Mouse (Mus musculus): ENCODE measurements around the gene Tead1. TPM values are rescaled to one million over a fixed set of nuclear protein-coding genes. Genes with fewer than 3 reads are reported as not detected.
"Not testable (repeated sequence)": the region's sequence is repeated elsewhere in the genome, so short reads cannot be mapped to it uniquely, and the experiment has no call there.

Gene Tead1
- total RNA-seq, 2 experiments from 2014 or later: 181 to 186 TPM

DNA sequence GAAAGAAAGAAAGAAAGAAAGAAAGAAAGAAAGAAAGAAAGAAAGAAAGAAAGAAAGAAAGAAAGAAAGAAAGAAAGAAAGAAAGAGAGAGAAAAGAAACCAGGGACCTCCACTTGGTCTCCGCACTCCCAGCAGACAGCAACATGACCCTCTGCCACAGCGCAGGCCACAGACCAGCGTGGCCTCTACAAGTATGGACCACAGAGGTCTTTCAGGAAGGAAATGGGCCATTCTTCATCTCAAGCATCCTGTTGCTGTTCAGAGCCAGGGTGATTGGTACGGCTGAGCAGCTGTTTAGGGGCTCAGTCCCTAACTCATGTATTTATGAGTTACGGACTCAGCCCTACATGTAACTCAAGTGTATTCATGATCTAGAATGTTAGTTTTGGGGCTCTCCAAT, 256.8 kb downstream of the Tead1 start:
- DNase-seq (ENCODE audit: low spot score); intact Hi-C loops (cut with DNase I): not testable (repeated sequence)

DNA sequence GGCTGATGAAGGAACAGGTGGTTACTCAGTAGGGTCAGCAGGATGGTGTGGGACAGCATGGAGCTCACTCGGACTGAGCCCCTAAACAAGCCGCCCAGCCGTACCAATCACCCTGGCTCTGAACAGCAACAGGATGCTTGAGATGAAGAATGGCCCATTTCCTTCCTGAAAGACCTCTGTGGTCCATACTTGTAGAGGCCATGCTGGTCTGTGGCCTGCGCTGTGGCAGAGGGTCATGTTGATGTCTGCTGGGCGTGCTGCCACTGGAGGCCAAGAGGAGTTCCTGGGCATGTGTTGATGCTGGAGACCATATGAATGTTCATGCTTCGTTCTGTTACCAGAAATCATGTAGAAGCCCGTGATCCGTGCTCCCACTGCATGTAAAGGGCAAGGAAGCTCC, 258.0 kb downstream of the Tead1 start:
- DNase-seq (ENCODE audit: low spot score): no peak
- intact Hi-C loops (cut with DNase I): no loop called here

GRCm38 (mm10) chr7:112938959-112939358, 259.8 kb downstream of the Tead1 start:
- no peak for DNase-seq (ENCODE audit: low spot score)
- intact Hi-C loops (cut with DNase I): no loop called here

DNA sequence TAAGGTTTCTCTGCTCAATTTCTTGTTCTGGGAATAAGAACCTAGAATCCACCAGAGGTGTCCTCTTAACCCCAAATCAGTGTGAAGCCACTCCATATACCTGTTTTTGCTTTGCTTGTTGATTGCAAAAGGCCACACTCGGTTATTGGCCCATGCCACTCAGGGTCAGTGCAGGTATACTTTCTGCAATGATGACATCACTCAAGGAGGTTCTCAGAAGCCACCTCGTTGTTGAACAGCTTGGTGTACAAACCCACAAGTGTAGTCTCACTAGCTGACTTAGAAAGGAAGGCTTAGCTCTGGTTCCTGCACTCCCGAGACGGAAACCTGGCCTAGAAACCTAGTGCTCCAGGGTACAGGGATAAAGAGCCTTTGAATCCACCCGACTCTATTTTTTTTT, 263.4 kb downstream of the Tead1 start:
- no peak for DNase-seq (ENCODE audit: low spot score)
- intact Hi-C loops (cut with DNase I): no loop called here

GRCm38 (mm10) chr7:112943056-112943455, 263.9 kb downstream of the Tead1 start:
- intact Hi-C loops (cut with DNase I): no loop called here

GRCm38 (mm10) chr7:112946706-112947105, 267.6 kb downstream of the Tead1 start:
- DNase-seq (ENCODE audit: low spot score): no peak
- intact Hi-C loops (cut with DNase I): no loop called here

More at GRCm38 (mm10) chr7:112943056-112943455, 263.9 kb downstream of the Tead1 start:
- no peak for DNase-seq (ENCODE audit: low spot score)

DNA sequence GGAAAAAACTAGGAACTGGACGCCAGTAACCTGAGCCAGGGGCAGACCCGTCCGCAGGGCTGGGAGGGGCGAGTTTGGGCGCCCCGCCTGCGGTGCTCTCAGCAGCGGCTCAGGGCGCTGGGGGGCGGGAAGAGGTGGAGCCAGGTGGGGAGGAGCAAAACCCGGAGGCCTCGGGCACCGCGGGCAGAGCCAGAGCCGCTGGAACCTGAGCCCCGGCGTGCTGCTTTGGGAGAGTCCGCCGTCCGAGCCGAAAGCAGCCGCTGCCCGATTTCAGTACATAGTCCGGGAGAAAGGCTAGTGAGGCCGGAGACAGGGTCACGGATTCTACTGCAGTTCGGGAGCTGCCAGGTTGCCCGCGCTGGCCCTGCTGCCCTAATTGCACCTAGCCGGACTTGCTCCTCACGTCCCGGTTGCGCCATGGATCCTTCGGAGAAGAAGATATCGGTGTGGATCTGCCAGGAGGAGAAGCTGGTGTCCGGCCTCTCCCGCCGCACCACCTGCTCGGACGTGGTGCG, 274.7 kb downstream of the Tead1 start, which contains the start of gene Rassf10:
Gene Rassf10, plus strand, starts transcription at position 186 of the 515 bp plus-strand sequence.
- intact Hi-C loops (cut with DNase I): no loop called here

DNA sequence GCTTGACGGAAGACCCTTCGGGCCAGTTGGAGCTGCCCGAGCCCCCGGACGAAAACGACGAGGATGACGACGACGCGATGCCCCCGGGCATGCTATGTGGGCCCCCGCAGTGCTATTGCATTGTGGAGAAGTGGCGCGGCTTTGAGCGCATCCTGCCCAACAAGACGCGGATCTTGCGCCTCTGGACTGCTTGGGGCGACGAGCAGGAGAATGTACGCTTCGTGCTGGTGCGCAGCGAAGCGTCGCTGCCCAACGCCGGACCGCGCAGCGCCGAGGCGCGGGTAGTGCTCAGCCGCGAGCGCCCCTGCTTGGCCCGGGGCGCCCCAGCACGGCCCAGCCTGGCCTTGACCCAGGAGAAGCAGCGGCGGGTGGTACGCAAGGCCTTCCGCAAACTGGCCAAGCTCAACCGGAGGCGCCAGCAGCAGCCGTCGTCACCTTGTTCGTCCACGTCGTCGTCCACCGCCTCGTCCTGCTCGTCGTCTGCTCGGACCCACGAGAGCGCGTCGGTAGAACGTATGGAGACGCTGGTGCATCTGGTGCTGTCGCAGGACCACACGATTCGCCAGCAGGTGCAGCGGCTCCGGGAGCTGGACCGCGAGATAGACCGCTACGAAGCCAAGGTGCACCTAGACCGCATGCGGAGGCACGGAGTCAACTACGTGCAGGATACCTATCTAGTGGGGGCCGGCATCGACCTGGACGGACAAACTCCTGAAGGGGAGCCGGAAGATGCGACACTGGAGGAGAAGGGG, 275.4 kb downstream of the Tead1 start:
- intact Hi-C loops (cut with DNase I): loop anchor here (5.0 kb wide), 2 partner anchors 68 to 108 kb away; no protein-coding TSS in a partner anchor
- no peak for DNase-seq (ENCODE audit: low spot score)

More for the DNA sequence above, 274.7 kb downstream of the Tead1 start, which contains the start of gene Rassf10:
- DNase-seq (ENCODE audit: low spot score): peak; percentile 80

DNA sequence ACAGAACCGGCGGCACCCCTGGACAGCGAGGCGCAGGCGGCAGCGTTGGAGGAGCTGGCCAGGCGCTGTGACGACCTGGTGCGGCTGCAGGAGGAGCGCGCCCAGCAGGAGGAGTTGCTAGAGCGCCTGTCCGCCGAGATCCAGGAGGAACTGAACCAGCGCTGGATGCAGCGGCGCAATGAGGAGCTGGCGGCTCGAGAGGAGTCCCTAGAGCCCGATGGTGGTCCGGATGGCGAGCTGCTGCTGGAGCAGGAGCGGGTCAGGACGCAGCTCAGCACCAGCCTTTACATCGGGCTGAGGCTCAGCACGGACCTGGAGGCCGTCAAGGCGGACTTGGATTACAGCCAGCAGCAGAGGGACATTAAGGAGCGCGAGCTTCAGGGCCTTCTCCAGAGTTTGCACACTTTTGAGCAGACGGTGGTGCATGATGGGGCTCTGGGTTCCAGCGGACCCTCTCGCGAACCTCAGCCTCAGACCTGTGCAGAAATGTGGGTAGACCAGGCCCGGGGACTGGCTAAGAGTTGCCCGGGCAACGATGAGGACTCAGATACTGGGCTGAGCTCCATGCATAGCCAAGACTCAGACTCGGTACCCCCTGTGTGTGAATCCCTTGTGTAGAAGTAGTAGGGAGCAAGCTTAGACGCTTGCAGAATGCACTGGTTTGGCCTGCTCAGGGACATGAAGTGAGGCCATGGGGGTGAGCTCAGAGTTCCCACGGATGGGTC, 276.1 kb downstream of the Tead1 start:
- intact Hi-C loops (cut with DNase I): loop anchor here (5.0 kb wide), 2 partner anchors 67 to 107 kb away; no protein-coding TSS in a partner anchor
- peak; percentile 10 for DNase-seq (ENCODE audit: low spot score)

DNA sequence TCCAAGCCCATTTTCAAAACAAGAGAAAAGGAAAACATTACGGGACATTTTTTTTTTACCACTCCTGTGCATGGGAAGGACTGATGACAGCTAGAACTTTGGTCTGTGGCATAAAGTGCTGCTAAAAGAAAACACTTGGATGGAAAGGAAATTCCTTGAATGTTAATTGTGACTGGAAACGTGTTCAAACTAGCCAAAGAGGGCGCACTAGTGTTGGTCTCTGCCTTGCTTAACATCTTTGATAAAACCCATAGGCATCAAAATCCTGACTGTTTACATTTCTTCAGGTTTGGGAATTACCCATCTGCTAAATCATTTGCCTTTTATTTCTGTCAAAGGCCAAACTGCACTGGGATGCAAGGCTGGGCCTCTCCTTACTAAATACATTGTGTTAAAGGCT, 276.8 kb downstream of the Tead1 start:
- no peak for DNase-seq (ENCODE audit: low spot score)
- intact Hi-C loops (cut with DNase I): loop anchor here (5.0 kb wide), 2 partner anchors 66 to 106 kb away; no protein-coding TSS in a partner anchor

Small RNAs within 50 kb of the gene (microRNA-seq; reads per million reads assigned to microRNA genes)
- gene Gm44462: not detected
